Mouse (Mus musculus): Measurements from ENCODE around the gene Sytl3.

Sytl3 gene

GRCm38 (mm10) chr17:6736306-6737272 lies 77.7 kb downstream of the Sytl3 start:
- DNase-seq (ENCODE audit: low spot score), result no peak

GRCm38 (mm10) chr17:6737273-6737997 lies 78.5 kb downstream of the Sytl3 start:
- DNase-seq (ENCODE audit: low spot score), result no peak

GRCm38 (mm10) chr17:6738836-6739235 lies 79.9 kb downstream of the Sytl3 start:
- DNase-seq (ENCODE audit: low spot score), result no peak

GRCm38 (mm10) chr17:6739266-6739665 lies 80.4 kb downstream of the Sytl3 start:
- DNase-seq (ENCODE audit: low spot score), result no peak

GRCm38 (mm10) chr17:6739756-6740155 lies 80.9 kb downstream of the Sytl3 start:
- DNase-seq (ENCODE audit: low spot score), result no peak

DNA sequence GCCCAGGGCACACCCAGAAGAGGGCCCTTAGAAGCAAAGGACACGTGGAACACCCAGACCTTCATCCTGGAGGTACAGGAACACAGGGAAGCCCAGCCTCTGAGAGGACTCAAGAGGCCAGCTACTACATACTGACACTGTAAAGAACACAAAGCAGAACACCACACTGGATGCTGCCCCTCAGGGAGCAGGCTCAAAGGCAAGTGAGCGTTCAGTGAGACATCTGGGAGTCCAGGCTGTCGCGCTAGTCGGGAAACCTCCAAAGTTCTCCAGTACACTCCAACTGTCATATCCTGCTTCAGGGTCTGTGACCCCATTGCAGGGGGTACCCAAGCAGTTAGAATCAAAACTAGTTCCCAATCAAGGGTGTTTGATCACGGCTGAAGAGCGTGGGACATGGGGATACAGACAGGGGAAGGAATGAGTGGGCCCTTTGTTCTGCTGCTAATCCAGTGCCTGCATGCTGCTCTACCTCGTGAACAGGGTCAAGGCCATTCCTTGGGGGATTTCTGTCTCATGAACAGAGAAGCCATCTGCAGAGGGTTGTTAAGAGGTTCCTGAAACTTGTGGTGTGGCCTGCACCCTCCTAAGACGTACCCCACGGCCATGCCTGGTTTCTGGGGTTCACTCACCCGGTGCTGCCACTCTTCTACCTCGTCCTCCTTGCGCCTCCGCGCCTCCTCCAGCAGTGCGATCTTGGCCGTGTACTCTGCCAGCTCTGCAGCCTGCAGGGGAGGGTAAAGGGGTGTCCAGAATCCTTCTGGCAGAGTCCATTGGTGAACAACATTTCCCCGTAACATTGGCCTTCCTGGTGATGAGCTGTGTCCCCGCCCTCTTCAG lies 81.7 kb downstream of the Sytl3 start:
- DNase-seq (ENCODE audit: low spot score), result no peak

DNA sequence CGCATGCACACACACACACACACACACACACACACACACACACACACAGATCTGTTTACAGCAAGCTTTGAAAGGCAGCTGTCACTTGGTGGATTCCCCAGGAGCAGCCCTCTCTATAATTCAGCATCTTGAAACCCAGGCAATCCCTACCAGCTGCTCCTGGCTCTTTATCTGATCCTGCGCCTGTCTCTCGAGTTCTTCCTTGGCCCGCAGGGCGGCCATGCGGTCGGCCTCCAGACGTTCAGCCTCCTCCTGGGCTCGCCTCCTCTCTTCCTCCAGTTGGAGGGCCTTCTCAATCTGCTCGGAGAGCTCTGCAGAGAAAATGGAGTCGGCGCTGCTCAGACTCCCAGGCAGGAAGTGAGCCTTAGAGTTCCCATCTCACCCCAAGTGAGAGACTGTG lies 82.4 kb downstream of the Sytl3 start:
- no peak for DNase-seq (ENCODE audit: low spot score)

DNA sequence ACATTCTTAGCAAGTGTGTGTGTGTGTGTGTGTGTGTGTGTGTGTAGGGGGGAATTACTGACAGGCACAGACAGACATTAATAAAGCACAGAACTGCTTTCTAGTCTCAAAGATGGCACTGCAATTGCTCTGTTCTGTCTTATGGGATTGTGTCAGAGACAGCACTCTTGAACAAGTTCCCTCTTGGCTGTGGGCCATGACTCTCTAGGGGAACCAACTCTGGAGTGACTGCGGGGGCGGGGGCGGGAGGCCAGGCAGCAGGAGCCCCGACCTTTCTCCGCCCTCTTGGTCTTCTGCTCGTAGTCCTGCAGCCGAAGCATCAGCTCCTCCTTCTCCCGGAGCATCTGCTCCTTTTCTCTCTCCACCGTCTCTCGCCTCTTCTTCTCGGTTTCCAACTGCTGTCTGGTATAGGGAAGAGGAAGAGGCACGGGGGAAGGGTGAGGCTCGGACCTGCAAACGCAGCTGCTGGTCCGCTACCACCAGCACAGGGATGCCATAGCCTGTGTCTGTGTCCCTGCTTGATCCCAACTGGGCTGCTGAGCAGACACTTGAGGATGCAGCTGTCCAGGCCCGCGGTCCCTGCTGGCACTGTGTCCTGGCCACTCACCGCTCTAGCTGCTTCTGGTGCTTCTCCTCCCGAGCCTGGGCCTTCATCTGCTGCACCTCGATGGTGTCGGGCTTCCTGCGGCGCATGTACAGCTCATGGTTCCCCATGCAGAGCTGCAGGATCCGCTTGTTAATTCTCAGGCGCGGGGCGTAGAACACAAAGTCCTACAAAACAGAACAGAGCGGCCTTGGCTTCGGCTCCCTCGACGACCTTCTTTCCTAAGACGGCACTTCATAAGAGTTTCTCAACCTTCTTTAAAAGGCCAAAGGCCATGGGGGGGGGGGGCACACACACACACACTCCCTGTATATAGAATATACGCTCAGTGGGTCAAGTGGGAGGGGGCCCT lies 83.5 kb downstream of the Sytl3 start:
- DNase-seq (ENCODE audit: low spot score), result no peak

GRCm38 (mm10) chr17:6743039-6743575 lies 84.2 kb downstream of the Sytl3 start:
- DNase-seq (ENCODE audit: low spot score), result no peak

DNA sequence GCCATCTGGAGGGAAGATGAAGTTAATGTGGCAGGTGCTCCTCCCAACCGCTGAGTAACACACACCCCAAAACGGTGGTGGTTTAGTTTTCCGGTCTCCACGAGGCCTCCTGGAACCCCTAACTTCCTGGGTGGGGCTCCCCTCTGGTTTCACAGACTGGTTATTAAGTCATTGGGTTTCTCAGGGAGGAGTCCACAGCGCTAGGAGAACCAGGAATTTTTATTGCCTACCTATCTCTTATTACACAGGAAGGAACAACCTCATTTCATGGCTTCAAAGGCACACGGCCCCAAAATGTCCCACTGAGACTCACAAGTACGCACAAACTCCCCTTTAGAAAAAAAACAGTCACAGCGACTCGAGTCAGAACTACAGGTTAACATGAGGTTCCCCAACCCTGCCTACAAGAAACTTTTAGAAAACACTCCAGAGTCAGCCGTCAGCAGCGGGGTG lies 84.9 kb downstream of the Sytl3 start:
- no peak for DNase-seq (ENCODE audit: low spot score)

GRCm38 (mm10) chr17:6744366-6744765 lies 85.5 kb downstream of the Sytl3 start:
- DNase-seq (ENCODE audit: low spot score), result no peak

DNA sequence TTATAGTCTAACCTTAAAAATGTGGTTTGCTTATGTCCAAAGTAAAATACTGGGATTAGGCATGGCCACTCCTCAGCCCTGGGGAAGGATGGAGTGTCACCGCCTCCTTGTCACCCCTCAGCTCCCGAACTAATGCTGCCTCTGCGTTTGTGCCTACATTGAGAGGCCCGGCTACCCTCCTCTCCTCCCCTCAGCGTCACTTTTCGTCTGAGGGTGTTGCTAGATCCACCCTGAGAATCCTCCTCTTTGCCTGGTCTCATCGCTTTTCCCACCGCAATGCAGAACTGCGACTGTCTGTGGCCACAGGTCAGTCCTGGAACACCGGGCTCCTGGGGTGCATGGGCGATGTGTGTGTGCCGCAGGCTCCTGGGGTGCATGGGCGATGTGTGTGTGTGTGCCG lies 86.0 kb downstream of the Sytl3 start:
- no peak for DNase-seq (ENCODE audit: low spot score)

GRCm38 (mm10) chr17:6745503-6745902 lies 86.6 kb downstream of the Sytl3 start:
- DNase-seq (ENCODE audit: low spot score), result no peak

- no peak for DNase-seq (ENCODE audit: low spot score)
Measured at GRCm38 (mm10) chr17:6745975-6746374, 87.1 kb downstream of the Sytl3 start.

GRCm38 (mm10) chr17:6746452-6747231 lies 87.7 kb downstream of the Sytl3 start:
- no peak for DNase-seq (ENCODE audit: low spot score)

DNA sequence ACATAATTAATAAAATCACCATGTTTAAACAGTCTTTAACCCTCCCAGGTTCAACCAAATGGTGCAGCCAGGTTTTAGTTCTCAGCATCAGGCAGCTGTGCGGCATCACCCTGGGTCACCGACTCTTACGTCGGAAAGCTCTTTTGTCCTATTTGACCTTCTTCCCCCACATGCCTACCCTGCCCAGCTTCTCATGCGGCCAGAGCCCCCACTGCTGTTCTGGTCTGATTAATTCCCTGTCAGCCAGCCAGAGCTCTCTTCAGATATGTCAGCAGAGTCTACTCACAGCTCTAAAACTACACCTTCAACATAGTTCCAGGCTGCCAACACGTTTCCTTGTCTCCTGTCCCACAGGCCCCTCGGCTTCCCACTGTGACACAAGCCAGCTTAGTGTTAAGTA lies 88.6 kb downstream of the Sytl3 start:
- no peak for DNase-seq (ENCODE audit: low spot score)

- no peak for DNase-seq (ENCODE audit: low spot score)
Measured at GRCm38 (mm10) chr17:6748779-6749464, 90.0 kb downstream of the Sytl3 start.

DNA sequence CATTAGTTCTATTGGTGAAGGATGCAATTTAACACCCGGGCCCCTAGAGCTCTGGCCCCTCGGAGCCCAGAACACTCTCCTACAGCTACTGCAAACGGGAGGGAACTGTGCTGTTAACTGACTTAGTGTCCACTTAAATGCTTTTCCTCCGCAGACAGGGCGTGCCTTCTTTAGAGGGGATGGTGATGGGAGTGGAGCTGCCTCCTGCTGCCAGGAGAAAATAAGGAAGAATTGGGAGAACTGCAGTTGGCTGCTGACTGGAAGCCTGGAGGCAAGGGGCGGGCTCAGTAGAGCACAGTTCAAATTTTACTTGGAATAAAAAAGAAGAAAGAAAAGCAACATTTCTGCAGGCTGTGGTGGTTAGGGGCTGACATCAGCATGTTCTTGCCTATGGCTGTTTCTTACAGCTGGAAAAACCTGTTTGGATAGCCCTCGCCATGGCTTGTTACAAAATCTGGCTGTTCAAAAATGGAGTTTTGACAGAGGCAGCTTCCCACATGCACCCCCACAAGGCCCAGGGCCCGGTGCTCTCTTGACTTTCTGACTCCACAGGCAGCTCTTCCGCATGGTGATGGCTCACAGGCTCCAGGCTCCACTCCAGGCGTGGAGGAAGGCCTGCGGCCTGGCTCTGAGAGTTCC lies 92.4 kb downstream of the Sytl3 start:
- DNase-seq (ENCODE audit: low spot score), result no peak

- no peak for DNase-seq (ENCODE audit: low spot score)
Measured at GRCm38 (mm10) chr17:6752375-6752774, 93.5 kb downstream of the Sytl3 start.
